Mouse (Mus musculus): ENCODE results near the gene Umad1. TPM values are rescaled to one million over a fixed set of nuclear protein-coding genes. Genes with fewer than 3 reads are reported as not detected.

Umad1 gene
- total and polyA plus RNA-seq, 3 experiments = 7.6 to 17.5 (median 10.0) TPM

DNA sequence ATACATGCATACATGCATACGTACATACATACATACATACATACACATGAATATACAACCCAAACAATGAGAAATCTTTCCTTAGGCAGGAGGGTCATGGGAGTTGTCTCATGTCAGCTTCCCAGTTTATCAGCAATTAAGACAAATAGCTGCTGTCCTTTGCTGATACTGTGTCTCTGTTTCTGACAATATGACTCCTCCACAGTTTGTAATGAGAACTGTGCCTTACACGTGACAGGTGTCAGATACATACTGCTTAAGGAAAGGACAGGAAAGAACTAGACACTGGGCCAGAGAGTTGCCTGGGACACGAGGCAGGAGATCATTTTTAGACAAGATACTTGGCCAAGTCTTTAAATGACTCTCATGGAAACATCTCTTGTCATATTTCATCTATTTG is 215.2 kb downstream of the Umad1 start:
- TF ChIP-seq PAX5 (IDR thresholded peaks at IDR 0.05; ENCODE audit: low read length) (no peak), ZMIZ1 (IDR thresholded peaks at IDR 0.05; ENCODE audit: low read depth, low read length) (no peak), ZNF384 (IDR thresholded peaks at IDR 0.05; ENCODE audit: low read depth, low read length) (no peak), RCOR1 (conservative IDR thresholded peaks at IDR 0.05; ENCODE audit: low read depth, low read length) (no peak), NRF1 (IDR thresholded peaks at IDR 0.05; ENCODE audit: low read depth, low read length) (no peak), POLR2AphosphoS2 (IDR thresholded peaks at IDR 0.05; ENCODE audit: low read depth, low read length) (no peak), CHD2 (IDR thresholded peaks at IDR 0.05; ENCODE audit: low read length) (no peak), KAT2A (IDR thresholded peaks at IDR 0.05; ENCODE audit: insufficient replicate concordance, low read length) (no peak), JUND (conservative IDR thresholded peaks at IDR 0.05; ENCODE audit: low read depth, low read length) (no peak), ETS1 (conservative IDR thresholded peaks at IDR 0.05; ENCODE audit: low read depth, low read length) (no peak), MYC (IDR thresholded peaks at IDR 0.05; ENCODE audit: low read depth, low read length) (no peak)
- DNase-seq (ENCODE audit: extremely low read depth) = no peak
- Histone ChIP-seq H3K27me3 (replicated peaks) (no peaks in the 10 kb centered on the region), H3K4me2 (ENCODE audit: insufficient read depth, low read depth, poor library complexity, severe bottlenecking) (no peak overlapping the region), H3K4me1 (ENCODE audit: control insufficient read depth in 1 of 2, insufficient read depth in 2 of 2) (no peaks in the 10 kb centered on the region), H3K9ac (ENCODE audit: insufficient read depth, low read depth) (no peak overlapping the region), H3K27ac (ENCODE audit: insufficient read depth, low read depth) (no peak overlapping the region), H3K9me3 (replicated peaks; ENCODE audit: low read length) (no peaks in the 10 kb centered on the region), H3K79me2 (replicated peaks; ENCODE audit: control insufficient read depth, extremely low read depth, insufficient read depth, poor library complexity, severe bottlenecking) (no peaks in the 10 kb centered on the region), H3K4me3 (replicated peaks in 1 of 3; ENCODE audit: low read depth in 2 of 3, low read length in 2 of 3, poor library complexity in 1 of 3) (no peak overlapping the region), H3K36me3 (replicated peaks in 1 of 2; ENCODE audit: control insufficient read depth in 1 of 2, insufficient read depth in 1 of 2, low read length in 1 of 2) (no peaks in the 10 kb centered on the region)
- dilution Hi-C loops (cut with MboI; ENCODE audit: extremely low pct_ligation_motif_present, extremely low pct_unique_long_range_greater_than_20kb, low sequenced_read_pairs) = no loop called here
- in situ Hi-C loops (cut with MboI; ENCODE audit: low pct_ligation_motif_present, low pct_unique_long_range_greater_than_20kb, low sequenced_read_pairs) = no loop called here

- Histone ChIP-seq H3K4me1 (ENCODE audit: control insufficient read depth in 1 of 2, insufficient read depth in 2 of 2) (no peaks in the 10 kb centered on the region), H3K4me2 (ENCODE audit: insufficient read depth, low read depth, poor library complexity, severe bottlenecking) (no peak overlapping the region), H3K36me3 (replicated peaks in 1 of 2; ENCODE audit: control insufficient read depth in 1 of 2, insufficient read depth in 1 of 2, low read length in 1 of 2) (no peaks in the 10 kb centered on the region), H3K27me3 (replicated peaks) (no peaks in the 10 kb centered on the region), H3K9me3 (replicated peaks; ENCODE audit: low read length) (no peaks in the 10 kb centered on the region), H3K79me2 (replicated peaks; ENCODE audit: control insufficient read depth, extremely low read depth, insufficient read depth, poor library complexity, severe bottlenecking) (no peaks in the 10 kb centered on the region), H3K27ac (ENCODE audit: insufficient read depth, low read depth) (no peak overlapping the region), H3K9ac (ENCODE audit: insufficient read depth, low read depth) (no peak overlapping the region), H3K4me3 (replicated peaks in 1 of 3; ENCODE audit: low read depth in 2 of 3, low read length in 2 of 3, poor library complexity in 1 of 3) (no peak overlapping the region)
- no peak for TF ChIP-seq ZNF384 (IDR thresholded peaks at IDR 0.05; ENCODE audit: low read depth, low read length)
- TF ChIP-seq MEF2A (IDR thresholded peaks at IDR 0.05; ENCODE audit: borderline replicate concordance, low read depth, low read length) = no peak
- no peak for TF ChIP-seq RCOR1 (conservative IDR thresholded peaks at IDR 0.05; ENCODE audit: low read depth, low read length)
- TF ChIP-seq POLR2AphosphoS2 (IDR thresholded peaks at IDR 0.05; ENCODE audit: low read depth, low read length) = no peak
- no peak for TF ChIP-seq HCFC1 (IDR thresholded peaks at IDR 0.05; ENCODE audit: low read depth, low read length)
- TF ChIP-seq POLR2A (IDR thresholded peaks at IDR 0.05; ENCODE audit: low read depth, low read length) = no peak
- no peak for TF ChIP-seq RAD21 (IDR thresholded peaks at IDR 0.05; ENCODE audit: low read depth, low read length)
- TF ChIP-seq EP300 (IDR thresholded peaks at IDR 0.05; ENCODE audit: low read length) = no peak
- no peak for TF ChIP-seq E2F4 (IDR thresholded peaks at IDR 0.05; ENCODE audit: insufficient replicate concordance, low read depth, low read length)
- TF ChIP-seq KAT2A (IDR thresholded peaks at IDR 0.05; ENCODE audit: insufficient replicate concordance, low read length) = no peak
- no peak for TF ChIP-seq UBTF (IDR thresholded peaks at IDR 0.05; ENCODE audit: low read depth, low read length)
- no peak for TF ChIP-seq ELF1 (IDR thresholded peaks at IDR 0.05; ENCODE audit: low read depth, low read length)
- TF ChIP-seq CHD2 (IDR thresholded peaks at IDR 0.05; ENCODE audit: low read length) = no peak
- no peak for TF ChIP-seq JUND (conservative IDR thresholded peaks at IDR 0.05; ENCODE audit: low read depth, low read length)
- TF ChIP-seq MYC (IDR thresholded peaks at IDR 0.05; ENCODE audit: low read depth, low read length) = no peak
- TF ChIP-seq IRF4 (IDR thresholded peaks at IDR 0.05; ENCODE audit: low read depth, low read length) = no peak
- TF ChIP-seq TBP (conservative IDR thresholded peaks at IDR 0.05; ENCODE audit: low read depth, low read length) = no peak
- TF ChIP-seq MXI1 (IDR thresholded peaks at IDR 0.05; ENCODE audit: low read depth, low read length) = no peak
- DNase-seq (ENCODE audit: extremely low read depth) = no peak
- in situ Hi-C loops (cut with MboI; ENCODE audit: low pct_ligation_motif_present, low pct_unique_long_range_greater_than_20kb, low sequenced_read_pairs) = no loop called here
- dilution Hi-C loops (cut with MboI; ENCODE audit: extremely low pct_ligation_motif_present, extremely low pct_unique_long_range_greater_than_20kb, low sequenced_read_pairs) = no loop called here
Measured at GRCm38 (mm10) chr6:8474820-8475219, 215.7 kb downstream of the Umad1 start.

Measured in CH12.LX (cell line).